Mouse (Mus musculus) heart, adult 2 months (tissue): ENCODE results near the gene Speer4c.
"Not testable (repeated sequence)": the region's sequence is repeated elsewhere in the genome, so short reads cannot be mapped to it uniquely, and the experiment has no call there.

Experiments used
- CTCF ChIP-seq: fragments of 200-600 bp; IDR thresholded peaks from 2 replicates; pipeline ENCODE4 v1.8.1; 2022; ENCODE audit warnings: antibody characterized with exemption, mild to moderate bottlenecking, moderate library complexity
- EP300 ChIP-seq: fragments of 200-500 bp; IDR thresholded peaks from 2 replicates; pipeline ENCODE4 v1.6.1; 2011; ENCODE audit warnings: low read depth, low read length, control low read depth; ENCODE audit not compliant: insufficient read depth
- POLR2A ChIP-seq: fragments of 200-500 bp; IDR thresholded peaks from 2 replicates; pipeline ENCODE4 v1.6.1; 2011; ENCODE audit warnings: mild to moderate bottlenecking, low read depth, low read length, control low read depth; ENCODE audit not compliant: insufficient read depth

DNA sequence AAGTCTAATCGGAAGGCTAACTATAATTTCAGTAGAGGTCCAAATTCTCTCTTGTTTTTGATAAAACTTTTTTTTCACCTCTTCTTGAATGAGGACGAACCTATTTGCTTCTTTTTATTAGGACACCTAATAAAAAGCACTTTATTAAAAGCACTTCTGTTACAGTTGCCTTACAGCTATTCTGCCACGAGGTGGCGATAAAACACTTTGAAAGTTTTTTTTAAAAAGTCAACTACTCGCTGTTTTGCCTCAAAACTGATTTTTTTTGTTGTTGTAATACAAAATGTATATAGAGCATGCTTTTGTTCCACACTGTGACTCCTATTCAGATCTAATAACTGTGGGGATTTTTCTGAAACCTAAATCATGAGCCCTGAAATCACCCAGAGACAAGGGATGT lies 11.2 kb downstream of the Speer4c start:
- not testable (repeated sequence) for TF ChIP-seq POLR2A, EP300
- TF ChIP-seq CTCF: peak; percentile 60
